Mouse (Mus musculus): Measurements from ENCODE around the gene Arid1b. TPM values are rescaled to one million over a fixed set of nuclear protein-coding genes. Genes with fewer than 3 reads are reported as not detected.

Gene Arid1b
- polyA plus RNA-seq, 1 experiment from 2014 or later: 12.9 TPM

DNA sequence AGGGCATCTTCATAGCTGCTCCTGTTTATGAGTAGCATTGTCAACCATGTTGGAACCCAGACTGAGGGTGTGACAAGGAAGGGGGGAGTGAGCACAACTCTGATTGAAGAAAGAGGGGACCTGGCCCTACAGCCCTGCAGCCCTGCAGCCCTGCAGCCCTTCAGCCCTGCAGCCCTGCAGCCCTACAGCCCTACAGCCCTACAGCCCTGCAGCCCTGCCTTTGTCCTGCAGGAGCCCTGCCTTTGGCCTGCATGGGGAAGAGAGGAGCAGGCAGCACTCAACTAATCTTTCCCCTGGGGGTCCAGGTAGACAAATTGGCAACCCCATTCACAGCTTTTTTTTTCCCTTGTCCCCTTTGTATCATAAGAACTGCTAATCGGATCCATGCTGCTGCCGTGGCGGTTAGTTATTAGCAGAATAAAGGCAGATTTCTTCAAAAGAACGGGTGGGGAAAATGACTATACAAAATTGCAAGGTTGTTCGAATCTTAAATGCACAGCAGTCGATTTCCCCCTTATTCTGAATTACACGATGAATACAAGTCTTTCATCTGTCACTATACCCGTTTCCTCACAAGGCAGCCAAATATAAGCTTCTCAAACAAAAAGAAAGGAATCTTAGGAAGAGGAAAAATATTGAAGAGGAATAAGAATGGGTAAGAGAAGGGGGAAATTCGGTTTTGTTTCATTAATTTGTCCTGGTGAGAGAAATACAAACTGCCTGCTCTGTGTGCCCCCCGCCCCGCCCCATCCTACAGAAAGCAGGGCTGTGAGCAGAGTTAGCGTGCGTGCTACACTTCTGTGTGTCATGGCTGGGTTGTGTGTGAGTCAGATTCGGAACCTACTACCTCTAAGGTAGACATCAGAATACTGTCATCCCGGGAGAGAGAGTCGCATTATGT, 260.8 kb downstream of the Arid1b start:
- ATAC-seq (replicated peaks; ENCODE audit: low FRiP score): no peak
- no peak overlapping the region for H3K9ac ChIP-seq
- no peak overlapping the region for H3K27ac ChIP-seq
- H3K4me3 ChIP-seq (replicated peaks): no peak overlapping the region
- peaks cover 8% of the 10 kb centered on the region for H3K36me3 ChIP-seq
- H3K4me2 ChIP-seq: no peak overlapping the region
- no peaks in the 10 kb centered on the region for H3K27me3 ChIP-seq
- H3K4me1 ChIP-seq: peaks cover 20% of the 10 kb centered on the region
- H3K9me3 ChIP-seq (replicated peaks): no peaks in the 10 kb centered on the region
- 89% methylated on average over 16 of the region's 16 CpGs for WGBS

- H3K36me3 ChIP-seq: peaks cover 8% of the 10 kb centered on the region
- H3K9ac ChIP-seq: no peak overlapping the region
- no peaks in the 10 kb centered on the region for H3K9me3 ChIP-seq (replicated peaks)
- peaks cover 16% of the 10 kb centered on the region for H3K4me1 ChIP-seq
- 91% methylated on average over 2 of the region's 2 CpGs for WGBS
- ATAC-seq (replicated peaks; ENCODE audit: low FRiP score): no peak
- H3K27me3 ChIP-seq: no peaks in the 10 kb centered on the region
- no peak overlapping the region for H3K4me3 ChIP-seq (replicated peaks)
- no peak overlapping the region for H3K4me2 ChIP-seq
- H3K27ac ChIP-seq: no peak overlapping the region
Measured at GRCm38 (mm10) chr17:5255618-5255933, 261.4 kb downstream of the Arid1b start.

GRCm38 (mm10) chr17:5258978-5259377, 264.8 kb downstream of the Arid1b start:
- WGBS: 79% methylated on average over 9 of the region's 9 CpGs
- Histone ChIP-seq H3K4me3 (replicated peaks) (no peak overlapping the region), H3K4me2 (no peak overlapping the region), H3K27ac (no peak overlapping the region), H3K4me1 (peaks cover 22% of the 10 kb centered on the region), H3K36me3 (peaks cover 2% of the 10 kb centered on the region), H3K9ac (no peak overlapping the region), H3K9me3 (replicated peaks) (no peaks in the 10 kb centered on the region), H3K27me3 (no peaks in the 10 kb centered on the region)
- 0 out of 2 replicates have a peak, but pooled peaks have one; percentile 65 for ATAC-seq (replicated peaks; ENCODE audit: low FRiP score)

DNA sequence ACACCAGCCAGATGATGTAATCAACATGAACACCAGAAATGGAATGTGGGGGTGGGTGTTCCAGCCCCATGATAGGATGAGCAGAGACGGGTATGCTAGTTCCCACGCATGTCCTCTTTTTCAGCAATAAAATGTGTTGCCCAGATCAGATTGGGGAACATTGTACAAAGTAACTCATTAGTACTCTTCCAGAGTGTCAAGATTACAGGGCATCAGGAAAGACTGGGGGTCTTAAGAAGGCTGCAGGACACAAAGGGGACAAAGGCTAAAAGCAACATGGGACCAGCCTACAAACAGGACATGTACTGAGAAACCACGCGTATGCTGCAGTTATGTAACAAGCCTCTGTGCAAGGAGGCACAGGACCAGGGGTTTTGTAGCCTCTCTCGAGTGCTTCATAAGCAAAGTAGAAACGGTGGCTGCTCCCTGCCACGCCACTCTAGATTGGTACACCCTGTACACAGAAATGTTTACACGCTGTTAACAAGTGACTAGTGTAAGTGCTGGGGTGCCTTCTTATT, 267.1 kb downstream of the Arid1b start:
- Histone ChIP-seq H3K4me2 (no peak overlapping the region), H3K9ac (no peak overlapping the region), H3K27ac (no peak overlapping the region), H3K9me3 (replicated peaks) (no peaks in the 10 kb centered on the region), H3K4me3 (replicated peaks) (no peak overlapping the region), H3K4me1 (peaks cover 22% of the 10 kb centered on the region), H3K27me3 (no peaks in the 10 kb centered on the region), H3K36me3 (peaks cover 14% of the 10 kb centered on the region)
- ATAC-seq (replicated peaks; ENCODE audit: low FRiP score): no peak
- whole genome bisulfite sequencing: 59% methylated on average over 8 of the region's 8 CpGs

GRCm38 (mm10) chr17:5261874-5262605, 267.9 kb downstream of the Arid1b start:
- 36% methylated on average over 22 of the region's 22 CpGs for WGBS
- peaks cover 17% of the 10 kb centered on the region for H3K36me3 ChIP-seq
- no peak for ATAC-seq (replicated peaks; ENCODE audit: low FRiP score)
- no peaks in the 10 kb centered on the region for H3K9me3 ChIP-seq (replicated peaks)
- no peaks in the 10 kb centered on the region for H3K27me3 ChIP-seq
- no peak overlapping the region for H3K27ac ChIP-seq
- no peak overlapping the region for H3K9ac ChIP-seq
- no peak overlapping the region for H3K4me3 ChIP-seq (replicated peaks)
- peaks cover 18% of the 10 kb centered on the region for H3K4me1 ChIP-seq
- 0 out of 2 replicates have a peak overlapping the region, but pooled peaks have one; percentile 5 for H3K4me2 ChIP-seq

DNA sequence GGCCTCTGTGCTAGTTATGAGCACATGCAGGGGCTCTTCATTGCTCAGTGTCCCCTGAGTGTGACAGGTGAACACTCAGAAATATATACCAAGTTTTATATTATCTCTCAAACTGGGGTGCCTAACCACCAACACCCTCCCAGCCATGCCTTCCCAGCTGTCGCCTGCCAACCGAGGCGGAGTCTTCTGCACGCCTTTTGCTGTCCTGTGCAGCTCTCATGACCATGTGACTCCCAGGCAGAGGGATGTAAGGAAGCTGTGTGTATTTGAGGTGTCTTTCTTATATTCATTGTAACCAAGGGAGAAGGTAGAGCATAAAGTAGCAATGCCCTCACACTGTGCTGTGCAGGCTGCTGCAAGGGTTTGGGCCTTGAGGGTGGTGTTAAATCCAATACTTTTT, 268.7 kb downstream of the Arid1b start:
- H3K4me1 ChIP-seq: peaks cover 18% of the 10 kb centered on the region

GRCm38 (mm10) chr17:5264783-5265182, 270.7 kb downstream of the Arid1b start:
- WGBS: 92% methylated on average over 3 of the region's 3 CpGs
- no peak for ATAC-seq (replicated peaks; ENCODE audit: low FRiP score)

More for the DNA sequence above, 268.7 kb downstream of the Arid1b start:
- 84% methylated on average over 4 of the region's 4 CpGs for WGBS
- Histone ChIP-seq H3K4me3 (replicated peaks) (no peak overlapping the region), H3K27ac (no peak overlapping the region), H3K27me3 (no peaks in the 10 kb centered on the region), H3K9ac (no peak overlapping the region), H3K36me3 (peaks cover 20% of the 10 kb centered on the region), H3K9me3 (replicated peaks) (no peaks in the 10 kb centered on the region), H3K4me2 (no peak overlapping the region)
- no peak for ATAC-seq (replicated peaks; ENCODE audit: low FRiP score)

GRCm38 (mm10) chr17:5265615-5266014, 271.5 kb downstream of the Arid1b start:
- WGBS: 87% methylated on average over 6 of the region's 6 CpGs
- peaks cover 34% of the 10 kb centered on the region for H3K4me1 ChIP-seq
- peaks cover 30% of the 10 kb centered on the region for H3K36me3 ChIP-seq
- no peak for ATAC-seq (replicated peaks; ENCODE audit: low FRiP score)
- no peak overlapping the region for H3K4me2 ChIP-seq
- H3K9me3 ChIP-seq (replicated peaks): no peaks in the 10 kb centered on the region
- no peak overlapping the region for H3K27ac ChIP-seq
- H3K4me3 ChIP-seq (replicated peaks): no peak overlapping the region
- H3K9ac ChIP-seq: no peak overlapping the region
- no peaks in the 10 kb centered on the region for H3K27me3 ChIP-seq

More at GRCm38 (mm10) chr17:5264783-5265182, 270.7 kb downstream of the Arid1b start:
- H3K27ac ChIP-seq: no peak overlapping the region
- H3K4me2 ChIP-seq: no peak overlapping the region
- no peak overlapping the region for H3K4me3 ChIP-seq (replicated peaks)
- H3K4me1 ChIP-seq: peaks cover 30% of the 10 kb centered on the region
- no peaks in the 10 kb centered on the region for H3K27me3 ChIP-seq
- H3K9ac ChIP-seq: no peak overlapping the region
- no peaks in the 10 kb centered on the region for H3K9me3 ChIP-seq (replicated peaks)
- peaks cover 30% of the 10 kb centered on the region for H3K36me3 ChIP-seq

DNA sequence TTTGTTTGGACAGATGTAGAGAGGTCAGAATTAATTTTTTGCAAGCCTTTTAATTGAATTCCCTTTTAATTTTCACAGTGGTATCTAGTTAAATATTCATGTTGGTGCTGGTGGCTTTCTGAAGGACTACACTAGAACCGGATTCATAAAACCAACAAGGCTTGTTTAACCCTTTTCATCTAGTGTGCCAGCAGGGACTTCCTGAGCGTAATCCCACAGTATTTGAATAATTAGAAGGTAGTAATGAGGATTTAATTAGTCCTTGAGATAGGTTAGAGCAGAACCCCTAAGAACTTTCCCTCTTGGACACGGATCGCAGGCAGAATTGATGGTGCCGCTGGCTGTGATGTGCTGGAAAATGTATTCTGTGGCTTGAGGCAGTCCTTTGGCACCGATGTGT, 273.6 kb downstream of the Arid1b start:
- WGBS: 91% methylated on average over 6 of the region's 6 CpGs
- ATAC-seq (replicated peaks; ENCODE audit: low FRiP score): no peak
- Histone ChIP-seq H3K27ac (no peak overlapping the region), H3K4me1 (peaks cover 16% of the 10 kb centered on the region), H3K9ac (no peak overlapping the region), H3K36me3 (peaks cover 39% of the 10 kb centered on the region), H3K4me3 (replicated peaks) (no peak overlapping the region), H3K27me3 (no peaks in the 10 kb centered on the region), H3K9me3 (replicated peaks) (no peaks in the 10 kb centered on the region), H3K4me2 (no peak overlapping the region)

GRCm38 (mm10) chr17:5269302-5269701, 275.2 kb downstream of the Arid1b start:
- peaks cover 16% of the 10 kb centered on the region for H3K4me1 ChIP-seq
- H3K27me3 ChIP-seq: no peaks in the 10 kb centered on the region
- H3K4me3 ChIP-seq (replicated peaks): no peak overlapping the region
- H3K9me3 ChIP-seq (replicated peaks): no peaks in the 10 kb centered on the region
- 0 out of 2 replicates have a peak, but pooled peaks have one; percentile 35 for ATAC-seq (replicated peaks; ENCODE audit: low FRiP score)
- H3K27ac ChIP-seq: no peak overlapping the region
- no peak overlapping the region for H3K4me2 ChIP-seq
- WGBS: 53% methylated on average over 10 of the region's 10 CpGs
- no peak overlapping the region for H3K9ac ChIP-seq
- H3K36me3 ChIP-seq: peaks cover 34% of the 10 kb centered on the region

GRCm38 (mm10) chr17:5269774-5270173, 275.6 kb downstream of the Arid1b start:
- Histone ChIP-seq H3K9me3 (replicated peaks) (no peaks in the 10 kb centered on the region), H3K27me3 (no peaks in the 10 kb centered on the region), H3K4me1 (peaks cover 16% of the 10 kb centered on the region), H3K36me3 (peaks cover 30% of the 10 kb centered on the region), H3K27ac (no peak overlapping the region), H3K9ac (no peak overlapping the region), H3K4me2 (no peak overlapping the region), H3K4me3 (replicated peaks) (no peak overlapping the region)
- no peak for ATAC-seq (replicated peaks; ENCODE audit: low FRiP score)
- WGBS: 75% methylated on average over 16 of the region's 16 CpGs

- WGBS: 69% methylated on average over 6 of the region's 6 CpGs
- no peak overlapping the region for H3K4me3 ChIP-seq (replicated peaks)
- H3K27ac ChIP-seq: no peak overlapping the region
- H3K4me1 ChIP-seq: peaks cover 19% of the 10 kb centered on the region
- peaks cover 27% of the 10 kb centered on the region for H3K36me3 ChIP-seq
- H3K27me3 ChIP-seq: no peaks in the 10 kb centered on the region
- no peaks in the 10 kb centered on the region for H3K9me3 ChIP-seq (replicated peaks)
- no peak for ATAC-seq (replicated peaks; ENCODE audit: low FRiP score)
- no peak overlapping the region for H3K9ac ChIP-seq
- H3K4me2 ChIP-seq: no peak overlapping the region
Measured at GRCm38 (mm10) chr17:5270823-5271222, 276.7 kb downstream of the Arid1b start.
